Mouse (Mus musculus) olfactory bulb, adult 2 months (tissue): ENCODE data around the gene Tmem184b. TPM values are rescaled to one million over a fixed set of nuclear protein-coding genes. Genes with fewer than 3 reads are reported as not detected.

ENCODE experiments used
- H3K27ac ChIP-seq: fragments of 200-500 bp; 2 replicates; pipeline ENCODE4 v1.5.1; 2012; ENCODE audit warnings: low read depth, low read length; ENCODE audit not compliant: insufficient read depth
- H3K4me1 ChIP-seq: fragments of 200-500 bp; 2 replicates; pipeline ENCODE4 v1.6.1; 2012; ENCODE audit warnings: low read length; ENCODE audit not compliant: control insufficient read depth, insufficient read depth
- H3K4me3 ChIP-seq: fragments of 200-500 bp; 2 replicates; pipeline ENCODE4 v1.5.1; 2012; ENCODE audit warnings: mild to moderate bottlenecking, low read depth, low read length, moderate library complexity; ENCODE audit not compliant: insufficient read depth
- CTCF ChIP-seq: fragments of 200-500 bp; IDR thresholded peaks from 2 replicates; pipeline ENCODE4 v1.5.1; 2012; ENCODE audit warnings: low read depth, mild to moderate bottlenecking, low read length, moderate library complexity; ENCODE audit not compliant: insufficient read depth
- POLR2A ChIP-seq: fragments of 200-500 bp; IDR thresholded peaks from 2 replicates; pipeline ENCODE4 v1.6.1; 2012; ENCODE audit warnings: mild to moderate bottlenecking, low read depth, low read length, moderate library complexity; ENCODE audit not compliant: insufficient read depth
- WGBS: fragments of 180-500 bp; shearing (Covaris S2); methylation state at CpG from one replicate; pipeline ENCODE4 v1.1.7; 2018; 5-methylcytosine and 5-hydroxymethylcytosine counted together
- polyA plus RNA-seq: library from polyadenylated mRNA; stranded (reverse); fragments of >200 nt; gene quantifications from 2 replicates; pipeline ENCODE4 v1.2.4, GENCODE M21; 2012; ENCODE audit warnings: low replicate concordance; ENCODE audit not compliant: missing spikeins, insufficient read depth, insufficient read length

Tmem184b gene
- polyA plus RNA-seq, 1 experiment, result not detected

DNA sequence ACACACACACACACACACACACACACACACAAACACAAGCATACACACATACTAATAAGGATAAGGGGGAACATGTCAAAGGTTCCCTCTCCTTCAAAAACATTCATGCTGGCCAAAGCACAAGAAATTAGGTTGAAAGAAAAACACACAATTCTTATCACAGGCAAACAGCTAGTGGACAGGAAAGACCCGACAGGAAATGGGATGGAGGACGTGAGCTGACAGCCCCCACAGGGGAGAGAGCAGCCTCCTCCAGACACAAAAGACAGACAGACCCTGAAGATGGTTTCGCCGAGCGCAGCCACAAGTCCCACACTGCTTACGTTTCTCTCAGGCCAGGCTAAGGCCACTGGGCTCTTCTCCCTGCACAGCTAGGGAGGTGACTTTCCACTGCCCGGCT is 28.6 kb upstream of the Tmem184b start:
- H3K27ac ChIP-seq, result peak overlapping the region; percentile 8; the same call in 1 of the 2 replicates
- TF ChIP-seq CTCF, result no peak
- no peak for TF ChIP-seq POLR2A
- H3K4me3 ChIP-seq, result no peak overlapping the region
- H3K4me1 ChIP-seq, result peaks cover 45% of the 10 kb centered on the region
- 80% methylated on average over 7 of the region's 7 CpGs for WGBS

- H3K4me1 ChIP-seq, result peaks cover 32% of the 10 kb centered on the region
- no peak overlapping the region for H3K4me3 ChIP-seq
- H3K27ac ChIP-seq, result no peak overlapping the region
- no peak for TF ChIP-seq POLR2A
- TF ChIP-seq CTCF, result no peak
- 56% methylated on average over 10 of the region's 10 CpGs for WGBS
These were observed 27.2 kb upstream of the Tmem184b start for GRCm38 (mm10) chr15:79430461-79431000.

DNA sequence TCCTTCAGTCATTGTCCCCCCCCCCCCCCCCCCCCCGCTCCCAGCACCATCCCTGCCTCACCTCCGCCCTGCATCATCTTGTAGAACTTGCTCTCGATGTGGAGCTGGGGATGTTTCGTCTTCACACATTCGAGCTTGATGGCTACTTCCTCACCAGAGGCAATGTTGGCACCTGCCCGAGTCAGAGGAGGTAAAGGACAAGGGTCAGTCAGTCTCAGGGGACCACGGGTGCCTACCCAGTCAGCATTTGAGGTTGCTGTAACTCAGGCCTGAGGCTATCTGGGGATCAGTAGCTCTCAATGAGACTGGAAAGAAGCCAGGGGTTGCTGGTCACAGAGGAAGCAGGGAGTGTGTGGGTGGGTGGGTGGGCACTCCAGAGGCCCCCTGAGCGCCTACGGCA is 26.6 kb upstream of the Tmem184b start:
- H3K4me3 ChIP-seq, result no peak overlapping the region
- H3K27ac ChIP-seq, result no peak overlapping the region
- TF ChIP-seq CTCF (no peak), POLR2A (no peak)
- 76% methylated on average over 9 of the region's 9 CpGs for WGBS
- H3K4me1 ChIP-seq, result peaks cover 27% of the 10 kb centered on the region

- no peak for TF ChIP-seq POLR2A
- TF ChIP-seq CTCF, result no peak
- Histone ChIP-seq H3K27ac (no peak overlapping the region), H3K4me3 (no peak overlapping the region), H3K4me1 (peaks cover 26% of the 10 kb centered on the region)
- 82% methylated on average over 12 of the region's 12 CpGs for WGBS
These were observed 26.2 kb upstream of the Tmem184b start for GRCm38 (mm10) chr15:79429527-79429926.

DNA sequence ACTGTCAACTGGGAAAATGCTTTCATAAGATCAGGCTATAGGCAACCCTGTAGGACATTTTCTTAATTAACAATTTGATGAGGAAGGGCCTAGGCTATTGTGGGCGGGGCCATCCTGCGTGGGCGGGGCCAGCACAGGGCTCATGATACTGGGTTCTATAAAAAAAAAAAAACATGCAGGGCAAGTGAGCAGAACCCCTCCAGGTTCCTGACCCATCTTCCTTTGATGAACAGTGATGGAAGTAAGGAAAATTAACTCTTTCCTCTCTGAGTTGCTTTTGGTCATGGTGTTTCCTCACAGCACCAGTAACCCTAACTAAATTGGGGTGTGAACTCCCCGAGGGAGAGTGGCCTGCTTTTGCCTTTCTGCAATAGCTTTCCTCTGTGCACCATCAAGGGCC is 25.2 kb upstream of the Tmem184b start:
- WGBS, result 74% methylated on average over 4 of the region's 4 CpGs
- peaks cover 22% of the 10 kb centered on the region for H3K4me1 ChIP-seq
- TF ChIP-seq POLR2A, result no peak
- TF ChIP-seq CTCF, result no peak
- H3K4me3 ChIP-seq, result no peak overlapping the region
- H3K27ac ChIP-seq, result no peak overlapping the region

GRCm38 (mm10) chr15:79427516-79427915 is 24.1 kb upstream of the Tmem184b start:
- WGBS, result 48% methylated on average over 6 of the region's 6 CpGs
- TF ChIP-seq CTCF (no peak), POLR2A (no peak)
- H3K27ac ChIP-seq, result no peak overlapping the region

GRCm38 (mm10) chr15:79425516-79425915 is 22.1 kb upstream of the Tmem184b start:
- TF ChIP-seq POLR2A, result no peak
- TF ChIP-seq CTCF, result no peak
- peaks cover 9% of the 10 kb centered on the region for H3K4me1 ChIP-seq
- H3K4me3 ChIP-seq, result no peak overlapping the region
- H3K27ac ChIP-seq, result no peak overlapping the region
- WGBS, result 84% methylated on average over 11 of the region's 11 CpGs

More at GRCm38 (mm10) chr15:79427516-79427915, 24.1 kb upstream of the Tmem184b start:
- Histone ChIP-seq H3K4me3 (no peak overlapping the region), H3K4me1 (peaks cover 17% of the 10 kb centered on the region)

DNA sequence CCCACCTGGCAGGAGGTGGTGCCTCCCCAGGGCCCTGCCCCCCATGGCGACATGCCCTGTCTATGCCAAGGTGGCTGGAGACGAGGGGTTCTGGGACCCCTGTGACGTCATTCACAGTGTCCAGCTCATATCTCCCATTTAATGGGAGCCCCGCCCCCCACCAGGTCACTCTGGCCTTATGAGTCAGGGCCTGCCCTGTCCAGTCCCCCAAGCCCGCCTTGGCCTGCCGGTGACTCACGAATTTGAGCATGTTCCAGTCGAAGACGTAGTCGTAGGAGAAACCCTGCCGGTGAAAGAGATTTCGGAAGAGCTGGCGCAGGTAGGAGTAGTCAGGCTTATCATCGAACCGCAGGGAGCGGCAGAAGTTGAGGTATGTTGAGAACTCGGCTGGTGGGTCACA is 21.2 kb upstream of the Tmem184b start:
- TF ChIP-seq CTCF (no peak), POLR2A (no peak)
- Histone ChIP-seq H3K4me1 (peaks cover 5% of the 10 kb centered on the region), H3K27ac (no peak overlapping the region), H3K4me3 (no peak overlapping the region)
- 86% methylated on average over 17 of the region's 17 CpGs for WGBS

DNA sequence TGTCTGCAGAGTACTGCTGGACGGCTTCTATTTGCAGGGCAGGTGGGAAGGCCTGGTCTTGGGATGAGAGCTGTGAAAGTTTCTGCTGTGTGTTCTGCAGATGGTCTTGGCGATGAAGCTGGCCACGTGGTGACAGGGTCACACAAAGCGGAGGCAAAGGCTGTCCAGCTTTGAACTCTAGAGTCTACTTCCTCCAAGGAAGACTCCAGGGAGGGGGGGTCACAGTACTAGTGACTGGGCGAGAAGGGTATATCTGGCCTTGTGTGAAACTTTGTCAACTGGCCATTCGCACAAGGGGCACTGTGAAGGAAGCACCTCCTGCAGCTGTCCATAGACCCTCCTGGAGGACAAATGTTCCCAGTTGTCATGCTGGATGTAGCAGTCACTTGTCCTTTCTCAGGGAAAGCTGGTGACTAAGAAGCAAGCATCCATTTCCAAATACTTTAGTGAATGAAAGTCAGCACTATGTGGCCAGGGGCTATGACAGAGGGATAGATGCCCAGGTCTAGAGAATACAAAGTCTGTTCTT is 19.4 kb upstream of the Tmem184b start:
- Histone ChIP-seq H3K27ac (no peak overlapping the region), H3K4me1 (peaks cover 2% of the 10 kb centered on the region; the same call in 1 of the 2 replicates), H3K4me3 (no peak overlapping the region)
- 78% methylated on average over 6 of the region's 6 CpGs for WGBS
- no peak for TF ChIP-seq CTCF
